Mouse (Mus musculus): ENCODE results near the gene Tdgf1.
A peak's percentile ranks its signal among the peaks of the same experiment; 100 is the strongest.

Tdgf1 gene

DNA sequence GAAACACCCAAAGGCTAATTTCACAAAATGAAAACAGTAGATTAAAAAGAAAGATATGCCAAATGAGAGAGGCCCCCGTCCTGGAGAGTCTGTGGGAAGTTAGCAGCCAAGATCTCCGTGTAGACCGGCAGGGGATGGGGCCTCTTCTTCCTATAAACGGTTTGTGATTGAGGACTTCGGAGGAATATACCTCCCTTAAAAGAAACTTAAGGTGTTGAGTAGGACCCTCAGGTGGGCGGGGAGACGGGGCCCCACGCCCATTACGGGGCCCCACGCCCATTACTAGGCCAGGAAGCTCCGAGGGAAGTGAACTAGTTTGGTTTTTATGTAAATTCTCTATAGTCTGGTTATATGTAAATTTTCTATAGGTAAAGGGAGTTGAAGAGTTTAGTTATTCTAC, at the start of gene Tdgf1:
Gene Tdgf1 (minus strand): TSS at position 233 of the 400 bp plus-strand sequence.
- DNase-seq = no peak

DNA sequence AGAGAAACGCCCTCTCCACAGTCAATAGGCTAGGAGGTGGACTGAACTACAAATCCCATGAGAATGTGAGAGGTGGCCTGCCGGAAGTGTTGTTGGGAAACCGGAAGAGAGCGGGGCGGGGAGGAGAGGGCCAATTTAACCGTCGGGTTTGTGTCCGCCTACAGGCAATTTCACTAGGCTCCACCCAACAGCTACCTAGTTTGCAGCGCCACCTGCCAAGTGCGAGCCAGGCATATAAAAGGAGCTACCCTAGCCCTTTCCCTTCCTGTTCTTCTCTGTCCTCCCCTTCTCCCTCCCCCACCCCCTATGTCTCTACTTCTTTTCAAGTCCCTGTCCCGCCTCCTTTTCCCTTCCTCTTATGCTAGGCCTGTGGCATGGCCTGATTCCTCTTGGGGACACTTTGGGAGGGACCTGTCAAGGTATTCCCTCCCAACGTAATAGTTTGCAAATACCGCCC, 48.8 kb upstream of the Tdgf1 start:
- peak; percentile 93 for DNase-seq

DNA sequence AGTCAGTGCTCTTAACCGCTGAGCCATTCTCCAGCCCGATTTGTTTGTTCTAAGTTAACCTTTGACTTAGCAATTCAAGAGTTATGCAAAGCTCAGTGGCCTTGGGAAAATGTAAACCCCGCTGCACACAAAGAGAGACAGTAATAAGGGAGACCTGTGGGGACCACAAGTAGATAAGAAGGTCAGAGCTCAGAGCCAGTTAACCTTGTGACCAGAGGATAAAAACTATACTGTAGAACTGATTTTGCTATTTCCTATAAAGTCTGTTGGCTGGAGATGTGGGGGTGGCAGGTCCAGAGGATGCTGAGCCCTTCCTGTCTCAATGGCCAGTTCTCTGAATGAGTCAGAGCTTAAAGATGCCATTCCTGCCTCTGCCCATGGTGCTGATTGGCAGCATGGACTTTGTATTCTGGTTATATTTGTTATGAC, 47.3 kb upstream of the Tdgf1 start:
- no peak for DNase-seq

DNA sequence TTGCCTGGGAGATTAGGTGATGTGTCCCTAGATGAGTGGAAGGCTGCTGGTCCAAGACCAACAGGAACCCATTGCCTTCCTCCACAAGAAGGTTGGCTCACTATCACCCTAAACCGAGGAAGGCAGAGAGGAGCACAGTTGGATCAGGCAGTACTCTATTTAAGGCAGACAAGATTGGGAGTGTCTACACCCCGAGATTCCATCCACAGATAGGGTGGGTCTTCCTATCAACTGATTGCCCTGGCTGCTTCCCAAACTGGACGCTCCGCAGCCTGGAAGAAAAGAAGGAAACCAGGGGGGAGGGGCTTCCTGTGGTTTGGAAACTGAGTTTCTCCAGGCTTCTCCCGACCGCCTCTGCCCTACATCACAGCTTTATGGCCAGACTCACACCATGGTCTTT, 44.2 kb upstream of the Tdgf1 start, which contains the start of gene Rtp3:
Gene Rtp3 (minus strand): TSS at position 380 of the 400 bp plus-strand sequence.
- peak; percentile 87 for DNase-seq

DNA sequence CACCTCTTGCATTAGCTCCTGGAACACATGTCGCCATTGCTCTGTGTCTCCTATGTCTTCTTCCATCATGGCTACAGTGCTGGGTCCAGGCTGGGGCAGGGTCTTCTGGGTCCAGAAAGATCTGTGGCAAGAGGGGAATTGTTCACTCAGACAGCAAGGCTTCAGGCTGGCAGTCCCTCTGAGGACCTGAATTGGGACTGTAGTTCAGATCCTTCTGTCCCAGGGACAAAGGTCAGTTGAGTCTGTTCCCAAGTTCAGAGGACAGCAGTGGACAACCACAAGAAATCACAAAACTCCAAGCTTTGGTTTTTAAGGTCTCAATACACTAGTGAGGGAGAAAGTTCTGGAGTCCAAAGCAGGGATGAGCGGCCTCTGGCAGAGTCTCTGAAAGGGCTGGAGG, 43.6 kb upstream of the Tdgf1 start:
- DNase-seq = no peak

DNA sequence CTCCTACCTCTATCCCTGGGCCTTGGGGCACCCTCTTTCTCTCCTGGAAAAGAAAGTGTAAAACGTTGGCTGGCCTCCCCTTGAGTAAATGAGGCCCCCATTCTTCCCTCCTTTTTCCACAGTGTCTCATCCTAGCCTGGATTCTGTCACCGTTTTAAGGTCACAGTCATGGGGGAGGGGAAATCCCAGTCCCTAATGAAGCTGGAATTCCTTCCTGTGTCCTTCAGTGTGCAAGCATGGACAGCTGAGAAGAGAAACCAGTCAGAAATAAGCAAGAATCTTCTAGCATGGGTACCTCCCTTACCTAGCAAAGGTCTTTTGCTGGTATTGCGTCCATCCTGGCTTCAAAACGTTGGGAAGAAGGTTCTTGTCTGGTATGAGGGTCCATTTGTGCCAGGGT, 43.2 kb upstream of the Tdgf1 start:
- no peak for DNase-seq

DNA sequence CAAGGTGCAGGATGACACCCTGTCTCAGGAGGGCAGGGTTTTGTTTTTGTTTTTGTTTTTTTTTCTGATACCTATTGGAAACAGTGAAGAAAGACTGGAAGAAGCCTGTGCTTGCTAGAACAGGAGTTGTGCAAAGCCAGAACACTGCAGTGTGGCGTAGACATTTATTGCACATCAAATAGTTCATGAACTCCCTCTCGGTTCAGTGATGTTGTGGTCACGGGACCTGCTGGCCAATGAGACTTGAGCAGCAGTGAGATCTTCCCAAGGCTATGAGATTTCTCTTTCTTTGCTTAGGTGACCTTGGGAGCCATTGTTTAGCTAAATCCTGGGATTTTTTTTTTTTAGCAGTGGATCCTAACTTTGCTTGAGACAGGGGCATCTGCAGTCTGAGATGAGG, 42.1 kb upstream of the Tdgf1 start:
- DNase-seq = no peak

DNA sequence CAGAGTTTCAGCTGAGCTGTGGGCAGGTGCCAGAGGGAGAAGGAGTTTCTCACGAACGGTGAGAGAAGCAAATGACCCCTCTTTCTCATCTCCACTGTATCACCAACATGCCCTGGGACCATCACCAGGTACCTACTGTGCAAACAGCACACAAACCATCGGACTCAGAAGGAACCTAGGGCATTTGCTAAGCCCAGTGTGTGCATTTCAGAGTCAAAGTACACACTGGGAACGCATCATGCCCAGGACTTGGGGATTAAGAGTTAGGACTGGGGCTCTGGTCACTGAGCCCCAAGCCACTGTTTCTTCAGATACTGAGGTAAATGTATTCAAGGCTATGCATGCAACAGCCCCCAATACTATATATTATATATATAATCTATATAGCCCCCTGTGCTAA, 41.4 kb upstream of the Tdgf1 start:
- no peak for DNase-seq

DNA sequence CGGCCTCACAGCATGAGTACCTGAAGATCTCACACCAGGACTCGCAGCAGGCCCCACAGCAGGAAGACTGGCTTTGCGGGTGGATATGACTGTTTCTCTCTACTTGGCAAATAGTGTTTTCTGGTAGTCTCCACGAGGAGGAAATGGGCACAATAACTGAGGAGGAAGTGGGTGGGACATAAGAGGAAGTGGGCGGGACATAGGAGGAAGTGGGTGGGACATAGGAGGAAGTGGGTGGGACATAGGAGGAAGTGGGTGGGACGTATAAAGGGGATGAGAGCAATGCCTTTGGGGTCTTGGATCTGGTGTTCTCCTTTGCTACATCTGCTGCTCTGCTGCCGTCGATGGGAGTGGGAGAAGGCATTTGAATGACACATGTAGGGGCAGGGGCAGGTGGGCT, 40.0 kb upstream of the Tdgf1 start:
- DNase-seq = no peak

DNA sequence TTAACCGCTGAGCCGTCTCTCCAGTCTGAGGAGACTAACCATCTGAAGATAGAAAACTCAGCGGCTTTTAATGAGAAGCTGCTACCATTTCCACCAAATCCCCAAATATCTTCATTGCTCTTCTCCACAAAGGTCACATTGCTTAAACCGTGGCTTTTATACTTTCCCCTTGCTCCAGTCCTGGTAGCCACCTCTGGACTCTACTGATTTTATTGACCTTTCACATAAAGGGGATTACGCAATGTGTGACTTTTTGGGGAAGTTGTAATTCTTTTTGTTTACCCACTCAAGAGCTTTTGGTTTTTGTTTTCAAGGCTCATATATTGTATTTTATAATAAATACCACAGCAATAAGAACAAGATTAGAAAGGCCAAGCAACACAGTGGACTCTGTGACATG, 39.6 kb upstream of the Tdgf1 start:
- DNase-seq = no peak

DNA sequence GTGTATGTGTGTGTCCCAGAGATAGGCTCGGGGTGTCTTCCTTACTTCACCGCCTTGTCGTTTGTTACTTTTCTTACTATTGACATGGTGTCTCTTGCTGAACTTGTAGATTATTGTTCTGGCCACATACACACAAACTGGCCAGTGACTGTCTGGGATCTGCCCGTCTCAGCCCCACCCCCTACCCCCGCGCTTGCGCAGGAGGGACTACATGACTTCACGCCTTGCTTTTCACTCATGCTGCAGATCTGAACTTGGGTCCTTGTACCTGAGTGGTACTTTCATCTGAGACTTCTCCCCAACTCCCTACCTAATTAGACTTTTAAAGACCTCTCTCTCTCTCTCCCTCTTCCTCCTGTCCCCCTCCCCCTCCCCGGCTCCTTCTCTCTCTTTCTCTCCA, 38.1 kb upstream of the Tdgf1 start:
- DNase-seq = no peak

DNA sequence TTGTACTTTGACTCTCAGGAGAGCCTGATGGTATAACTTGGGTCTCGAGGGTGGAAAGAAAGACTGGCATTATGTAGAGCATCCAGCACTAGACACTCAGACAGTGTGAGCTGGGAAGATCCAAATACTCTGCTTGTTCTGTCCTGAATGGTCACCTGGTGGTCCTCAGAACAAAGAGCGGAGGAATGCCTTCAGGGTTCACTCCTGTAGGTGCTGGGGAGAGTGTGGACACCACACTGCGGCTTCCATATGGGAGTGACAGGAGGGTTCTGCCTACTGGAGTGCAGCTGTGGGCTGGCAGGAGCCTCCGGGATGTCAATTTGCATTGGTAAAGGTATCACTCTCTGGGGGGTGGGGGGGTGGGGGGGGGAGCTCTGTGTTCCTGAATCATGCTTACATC, 36.4 kb upstream of the Tdgf1 start:
- DNase-seq = no peak

DNA sequence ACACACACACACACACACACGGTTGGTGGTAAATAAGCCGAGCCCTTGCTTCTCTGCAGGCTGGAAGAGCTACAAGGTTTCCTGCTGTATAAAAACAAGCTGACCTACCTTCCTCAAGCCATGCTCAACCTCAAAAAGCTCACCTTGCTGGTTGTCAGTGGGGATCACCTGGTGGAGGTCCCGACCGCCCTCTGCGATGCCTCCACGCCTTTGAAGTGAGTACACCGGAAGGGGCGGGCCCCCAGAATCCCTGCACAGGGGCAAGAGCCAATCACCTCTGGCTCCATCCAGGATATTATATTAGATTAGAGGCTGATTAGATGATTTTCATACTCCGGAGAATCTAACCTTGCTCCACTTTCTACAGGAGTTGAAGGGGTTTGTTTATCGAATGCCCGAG, 33.5 kb upstream of the Tdgf1 start:
- no peak for DNase-seq

DNA sequence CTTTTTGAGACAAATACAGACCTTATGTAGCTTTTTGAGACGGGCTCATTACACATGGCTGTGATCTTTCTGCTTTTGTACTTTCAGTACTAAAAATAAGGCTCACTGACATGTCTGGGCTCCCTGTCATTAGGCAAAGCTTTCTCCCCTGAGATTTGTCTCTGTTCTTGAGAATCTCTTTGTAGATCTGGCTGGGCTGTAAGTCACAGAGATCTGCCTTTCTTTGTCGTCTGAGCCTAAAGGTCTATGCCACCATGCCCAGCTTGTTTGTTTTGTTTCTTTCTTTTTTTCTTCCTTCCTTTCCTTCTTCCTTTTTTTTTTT, 19.9 kb upstream of the Tdgf1 start:
- no peak for DNase-seq

DNA sequence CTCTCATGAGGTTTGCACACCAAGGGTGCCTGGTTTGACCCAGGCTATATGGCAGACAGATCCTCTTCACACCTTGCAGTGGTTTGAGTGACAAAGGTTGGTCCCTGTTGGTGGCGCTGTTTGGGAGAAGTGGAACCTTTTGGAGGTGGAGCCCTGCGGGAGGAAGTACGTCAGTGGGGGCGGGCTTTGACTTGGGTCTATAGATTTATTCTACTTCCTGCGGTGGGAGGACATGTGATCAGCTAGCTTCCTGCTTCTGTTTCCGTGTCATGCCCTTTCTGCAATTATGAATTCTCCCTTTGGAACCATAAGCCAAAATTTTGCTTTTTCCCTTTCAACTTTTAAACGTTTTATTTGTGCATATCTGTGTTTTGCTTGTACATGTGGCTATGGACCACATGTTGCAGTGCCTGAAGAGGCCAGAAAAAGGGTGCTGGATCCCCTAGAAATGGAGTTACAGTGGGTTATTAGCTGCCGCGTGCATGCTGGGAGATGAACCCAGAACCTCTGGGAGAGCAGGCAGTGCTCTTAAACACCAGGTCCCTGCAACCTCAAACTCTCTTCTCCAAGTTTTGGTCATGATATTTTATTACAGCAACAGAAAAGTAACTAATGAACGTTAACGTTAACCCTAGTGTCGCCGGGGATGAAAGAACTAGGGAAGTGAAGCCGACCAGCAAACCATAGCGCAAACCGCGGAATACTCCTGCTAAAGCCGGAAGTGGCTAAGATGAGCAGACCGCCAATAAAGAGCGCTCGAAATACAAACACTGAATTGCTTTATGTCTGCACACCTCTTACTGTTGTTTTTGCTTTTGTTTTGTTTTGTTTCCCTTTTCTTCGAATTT, 19.3 kb upstream of the Tdgf1 start:
- DNase-seq = no peak

DNA sequence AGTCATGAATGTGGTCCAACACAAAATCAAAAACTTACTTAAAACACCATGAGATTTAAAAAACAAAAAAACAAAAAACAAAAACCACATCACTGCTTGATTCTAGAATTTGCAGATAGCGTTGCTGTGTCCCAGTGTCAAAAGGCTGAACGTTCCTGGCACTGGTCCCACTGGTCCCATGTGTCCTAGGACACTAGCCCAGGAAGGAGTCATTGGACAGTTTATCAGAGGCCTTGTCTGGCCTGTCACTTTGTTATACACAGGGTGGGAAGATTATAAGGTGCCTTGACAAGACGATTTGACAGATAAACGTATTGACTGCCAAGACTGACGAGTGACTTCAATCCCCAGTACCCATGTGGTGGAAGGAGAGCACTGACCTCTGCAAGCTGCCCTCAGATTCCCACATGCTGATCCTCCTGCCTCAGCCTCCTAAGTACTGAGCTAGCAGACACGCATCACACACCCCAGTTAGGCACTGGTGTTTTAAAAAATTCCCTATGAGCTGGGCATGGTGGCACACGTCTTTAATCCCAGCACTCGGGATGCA, 17.7 kb upstream of the Tdgf1 start:
- DNase-seq = no peak

DNA sequence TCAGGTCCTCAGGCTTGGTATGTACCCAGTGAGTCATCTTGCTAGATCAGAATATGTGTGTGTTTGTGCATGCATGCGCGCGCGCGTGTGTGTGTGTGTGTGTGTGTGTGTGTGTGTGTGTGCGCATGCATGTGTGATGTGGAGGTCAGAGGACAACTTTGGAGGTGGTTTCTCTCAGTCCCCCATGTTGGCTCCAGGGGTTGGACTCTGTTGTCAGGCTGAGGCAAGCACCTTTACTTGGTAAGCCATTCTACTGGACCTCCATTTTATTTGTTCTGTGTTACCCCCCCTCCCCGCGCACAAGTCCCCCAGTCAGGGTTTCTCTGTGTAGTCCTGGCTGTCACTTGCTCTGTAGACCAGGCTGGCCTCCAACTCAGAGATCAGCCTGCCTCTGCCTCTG, 15.4 kb upstream of the Tdgf1 start:
- no peak for DNase-seq

DNA sequence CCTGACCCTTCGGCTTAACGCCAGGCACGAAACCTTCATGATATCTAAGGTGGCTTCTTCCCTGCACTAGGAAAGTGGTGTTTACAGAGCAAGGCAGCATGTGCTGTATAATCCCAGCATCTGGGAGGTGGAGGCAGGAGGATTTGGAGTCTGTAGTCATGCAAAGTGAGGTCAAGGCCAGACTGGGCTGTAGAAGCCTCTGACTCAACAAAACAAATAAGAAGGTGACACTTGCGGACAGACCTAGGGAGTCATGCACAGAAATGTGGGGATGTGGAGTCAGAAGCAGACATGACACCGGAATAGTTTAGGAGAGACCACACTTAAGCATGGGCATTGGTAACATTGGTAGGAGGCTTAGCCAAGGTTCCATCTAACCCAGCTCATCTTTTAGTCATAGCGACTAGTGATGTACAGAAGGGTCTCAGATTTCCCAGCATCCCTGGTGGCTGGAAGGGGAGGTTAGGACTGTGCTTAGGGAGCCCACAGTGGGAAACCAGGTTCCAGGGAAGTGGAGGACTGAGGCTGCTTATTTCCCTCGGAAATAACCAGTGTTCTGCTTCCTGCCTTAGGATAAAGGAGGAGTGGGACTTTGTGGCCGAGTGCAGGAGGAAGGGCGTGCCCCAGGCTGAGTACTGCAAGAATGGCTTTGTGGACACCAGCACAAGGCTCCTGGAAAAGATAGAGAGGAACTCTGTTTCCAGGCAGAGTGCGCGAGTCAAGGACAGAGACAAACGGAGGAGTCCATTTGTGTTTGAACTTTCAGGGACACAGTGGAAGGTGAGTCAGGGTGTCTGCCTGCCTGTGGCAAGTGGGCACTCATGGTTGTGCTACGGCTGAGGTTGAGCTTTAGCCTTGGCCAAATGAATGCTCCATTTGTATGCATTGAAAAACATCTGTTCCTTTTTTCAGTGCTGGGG, 14.5 kb upstream of the Tdgf1 start:
- peak; percentile 6 for DNase-seq

DNA sequence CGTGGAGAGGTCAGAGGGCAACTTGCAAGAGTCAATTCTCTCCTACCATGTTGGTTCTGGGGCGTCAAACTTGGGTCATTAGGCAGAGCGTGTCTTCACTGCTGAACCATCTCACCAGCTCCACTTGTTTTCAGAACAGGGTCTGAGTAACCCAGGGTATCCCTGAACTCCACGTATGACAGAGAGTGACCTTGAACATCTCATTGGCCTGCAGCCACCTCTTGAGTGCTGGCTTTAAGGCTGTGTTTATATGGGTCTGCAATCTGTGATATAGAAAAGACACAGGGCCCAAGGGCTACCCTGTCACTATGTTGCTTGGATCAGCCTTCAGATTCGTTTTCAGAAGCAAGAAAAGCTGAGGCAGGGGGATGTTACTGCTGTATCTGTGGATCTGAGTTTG, 13.7 kb upstream of the Tdgf1 start:
- DNase-seq = no peak

DNA sequence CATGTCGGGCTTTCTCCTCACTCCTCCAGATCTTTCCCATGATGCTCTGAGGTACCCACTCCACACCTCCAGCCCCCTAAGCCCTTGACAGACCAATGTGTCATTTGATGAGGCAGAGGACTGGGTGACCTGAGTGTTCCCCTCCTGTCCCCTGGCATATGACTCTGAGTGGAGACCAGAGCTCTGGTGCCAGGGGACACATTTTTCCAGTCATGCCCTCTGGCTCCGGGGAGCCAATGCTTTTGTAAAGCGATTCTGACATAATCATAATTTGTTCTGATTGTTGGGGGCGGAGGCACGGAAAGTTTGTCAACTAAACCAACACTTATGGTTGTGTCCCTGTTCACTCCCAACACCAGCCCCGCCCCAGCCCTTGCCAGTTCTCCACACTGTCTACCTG, 10.0 kb upstream of the Tdgf1 start:
- no peak for DNase-seq

DNA sequence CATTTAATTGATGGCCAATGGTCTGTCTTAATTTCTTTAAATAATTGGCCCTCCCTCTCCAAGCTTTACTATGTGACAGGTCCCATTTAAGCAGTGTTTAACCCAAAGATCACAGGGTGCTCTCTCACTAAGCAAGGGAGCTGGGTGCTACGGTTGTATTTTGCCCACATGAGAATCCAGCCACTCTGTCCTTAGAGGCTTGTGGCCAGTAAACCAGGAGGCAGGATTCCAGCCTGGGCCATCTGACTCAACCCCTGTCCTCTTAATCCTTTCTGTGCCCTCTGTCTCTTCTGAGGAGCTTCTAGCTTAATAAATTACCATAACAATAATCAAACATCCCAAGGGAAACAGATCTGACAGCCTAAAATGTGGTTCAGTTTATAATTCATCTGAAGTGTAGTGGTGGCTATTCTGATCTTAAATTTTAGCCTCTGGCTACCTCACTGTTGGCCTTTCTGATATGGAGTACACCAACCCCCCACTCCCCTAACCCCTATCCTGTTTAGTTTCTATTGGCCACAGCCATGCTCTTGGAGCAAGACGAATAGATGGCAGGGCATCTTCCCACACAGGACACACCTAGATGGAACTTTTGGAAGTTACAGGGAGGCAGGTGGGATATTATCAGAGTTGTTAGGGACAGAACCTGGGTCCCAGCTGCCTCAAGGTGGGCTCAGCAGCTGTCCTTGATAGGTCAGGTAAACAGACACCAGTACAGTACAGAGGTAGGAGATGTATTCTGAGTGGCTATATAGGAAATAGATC, 8.9 kb upstream of the Tdgf1 start:
- no peak for DNase-seq

DNA sequence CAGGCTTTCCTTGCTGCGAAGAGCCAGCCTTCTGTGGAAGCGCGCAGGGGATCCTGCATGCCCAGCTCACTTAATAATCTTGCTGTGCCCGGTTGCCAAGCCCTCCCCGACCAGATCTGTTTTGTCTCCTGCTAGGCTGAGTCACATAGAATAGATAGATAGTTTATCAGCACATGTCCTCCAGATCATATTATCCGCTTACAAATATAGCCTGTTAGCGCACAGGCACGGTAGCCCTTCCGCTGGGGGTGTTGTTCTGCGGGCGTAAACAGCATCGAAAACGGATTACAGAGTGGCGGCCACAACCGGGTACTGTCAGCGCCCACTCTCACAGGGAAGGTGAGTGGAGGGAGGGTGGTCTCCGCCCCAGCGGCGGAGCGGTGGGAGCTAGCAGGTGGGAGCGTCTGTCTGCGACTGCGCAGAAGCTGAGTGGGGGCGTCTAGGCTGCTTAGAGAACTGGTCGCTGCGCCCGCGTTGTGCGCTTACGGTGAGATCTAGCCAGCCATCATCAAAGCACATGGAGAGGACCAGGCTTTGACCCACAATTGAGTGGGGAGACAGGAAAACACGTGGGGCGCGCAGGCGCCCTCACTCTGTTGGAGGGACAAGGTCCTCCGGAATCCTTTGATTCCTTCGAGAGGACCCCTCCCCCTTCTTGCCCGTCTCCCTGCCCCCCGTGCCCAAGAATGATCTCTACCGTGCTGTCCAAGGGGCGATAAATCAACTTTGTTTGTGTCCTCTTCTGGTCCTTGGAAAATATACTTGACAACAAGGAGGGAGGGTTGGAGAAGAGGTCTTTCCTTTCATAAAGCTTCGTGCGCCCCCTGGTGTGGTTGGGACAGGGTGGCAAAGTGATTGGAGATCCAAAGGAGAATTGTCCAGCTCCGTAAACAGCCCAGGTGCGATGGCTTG, 7.8 kb upstream of the Tdgf1 start:
- peak; percentile 84 for DNase-seq
